Mouse (Mus musculus) forebrain, embryonic 15.5 days (tissue): Measurements from ENCODE around the gene Rps12. TPM values are rescaled to one million over a fixed set of nuclear protein-coding genes. Genes with fewer than 3 reads are reported as not detected.
"Not testable (repeated sequence)": the region's sequence is repeated elsewhere in the genome, so short reads cannot be mapped to it uniquely, and the experiment has no call there.

Source experiments
- ATAC-seq: fragments of 200-750 bp; cut with Nextera tagmentation; replicated peaks from 2 replicates; pipeline ENCODE4 v1.8.0; 2017; ENCODE audit warnings: mild to moderate bottlenecking, moderate TSS enrichment, moderate library complexity
- H3K27ac ChIP-seq: fragments of 300-500 bp; sonication (generic); replicated peaks from 2 replicates; pipeline ENCODE4 v1.5.1; 2015; ENCODE audit warnings: mild to moderate bottlenecking, inconsistent platforms
- H3K27me3 ChIP-seq: fragments of 300-500 bp; sonication (generic); 2 replicates; pipeline ENCODE4 v1.6.1; 2015; ENCODE audit warnings: inconsistent platforms
- H3K36me3 ChIP-seq: fragments of 300-500 bp; sonication (generic); 2 replicates; pipeline ENCODE4 v1.6.1; 2015; ENCODE audit warnings: mild to moderate bottlenecking, inconsistent platforms
- H3K4me1 ChIP-seq: fragments of 300-500 bp; sonication (generic); 2 replicates; pipeline ENCODE4 v1.6.1; 2015; ENCODE audit warnings: inconsistent platforms
- H3K4me2 ChIP-seq: fragments of 300-500 bp; sonication (generic); replicated peaks from 2 replicates; pipeline ENCODE4 v1.6.1; 2015; ENCODE audit warnings: mild to moderate bottlenecking, inconsistent platforms
- H3K4me3 ChIP-seq: fragments of 300-500 bp; sonication (generic); 2 replicates; pipeline ENCODE4 v1.5.1; 2015; ENCODE audit warnings: mild to moderate bottlenecking, inconsistent platforms
- H3K9ac ChIP-seq: fragments of 300-500 bp; sonication (generic); replicated peaks from 2 replicates; pipeline ENCODE4 v1.6.1; 2015; ENCODE audit warnings: mild to moderate bottlenecking, inconsistent platforms
- H3K9me3 ChIP-seq: fragments of 300-500 bp; sonication (generic); 2 replicates; pipeline ENCODE4 v1.6.1; 2016; ENCODE audit warnings: inconsistent platforms
- WGBS: fragments of 180-500 bp; shearing (Covaris S2); methylation state at CpG from one replicate; pipeline ENCODE4 v1.1.7; 2015; ENCODE audit warnings: mixed read lengths; 5-methylcytosine and 5-hydroxymethylcytosine counted together
- polyA plus RNA-seq: library from polyadenylated mRNA; unstranded; fragments of >200 nt; fragmentation: Nextera tagmentation; extraction: Ambion mirVana; gene quantifications from 2 replicates; pipeline ENCODE4 v1.2.1, GENCODE M21; 2015

The Rps12 gene
- polyA plus RNA-seq, 1 experiment from 2014 or later: 122 TPM

GRCm38 (mm10) chr10:23802911-23803310, 15.8 kb upstream of the Rps12 start:
- Histone ChIP-seq H3K4me3 (no peak overlapping the region), H3K4me2 (no peak overlapping the region), H3K27me3 (no peaks in the 10 kb centered on the region), H3K9me3 (no peaks in the 10 kb centered on the region), H3K4me1 (peaks cover 8% of the 10 kb centered on the region; the same call in 1 of the 2 replicates), H3K9ac (no peak overlapping the region), H3K36me3 (peaks cover 43% of the 10 kb centered on the region), H3K27ac (no peak overlapping the region)
- WGBS: 75% methylated on average over 3 of the region's 3 CpGs
- no peak for ATAC-seq

- Histone ChIP-seq H3K4me3 (no peak overlapping the region), H3K36me3 (peaks cover 25% of the 10 kb centered on the region), H3K4me1 (peaks cover 18% of the 10 kb centered on the region), H3K4me2 (no peak overlapping the region), H3K9me3 (no peaks in the 10 kb centered on the region), H3K27ac (no peak overlapping the region), H3K27me3 (no peaks in the 10 kb centered on the region), H3K9ac (no peak overlapping the region)
- WGBS: 40% methylated on average over 3 of the region's 3 CpGs
- no peak for ATAC-seq
Observed at GRCm38 (mm10) chr10:23799933-23800332, 12.9 kb upstream of the Rps12 start.

- Histone ChIP-seq H3K36me3 (peaks cover 14% of the 10 kb centered on the region; the same call in 1 of the 2 replicates), H3K4me1 (peaks cover 18% of the 10 kb centered on the region), H3K9ac (no peak overlapping the region), H3K27ac (no peak overlapping the region), H3K9me3 (no peaks in the 10 kb centered on the region), H3K4me2 (peak overlapping the region; percentile 59), H3K4me3 (0 out of 2 replicates have a peak overlapping the region, but pooled peaks have one; percentile 5), H3K27me3 (no peaks in the 10 kb centered on the region)
- no peak for ATAC-seq
- 85% methylated on average over 1 of the region's 1 CpGs for WGBS
Observed at GRCm38 (mm10) chr10:23798142-23798541, 11.1 kb upstream of the Rps12 start.

- Histone ChIP-seq H3K27me3 (no peaks in the 10 kb centered on the region), H3K27ac (0 out of 2 replicates have a peak overlapping the region, but pooled peaks have one; percentile 62), H3K4me1 (peaks cover 18% of the 10 kb centered on the region), H3K9ac (peak overlapping the region; percentile 79; the same call in 1 of the 2 replicates), H3K4me3 (peak overlapping the region; percentile 70), H3K36me3 (peaks cover 14% of the 10 kb centered on the region; the same call in 1 of the 2 replicates), H3K9me3 (no peaks in the 10 kb centered on the region), H3K4me2 (peak overlapping the region; percentile 59)
- WGBS: 10% methylated on average over 3 of the region's 3 CpGs
- peak; percentile 33; the same call in 1 of the 2 replicates for ATAC-seq
Observed at GRCm38 (mm10) chr10:23797606-23798005, 10.5 kb upstream of the Rps12 start.

GRCm38 (mm10) chr10:23796551-23797503, 9.8 kb upstream of the Rps12 start, which contains the start of gene Slc18b1:
Slc18b1 (plus strand) TSS chr10:23796986.
- Histone ChIP-seq H3K36me3 (peaks cover 11% of the 10 kb centered on the region; the same call in 1 of the 2 replicates), H3K4me2 (peak within 1 kb of the TSS; percentile 59), H3K4me3 (peak within 1 kb of the TSS; percentile 70), H3K9ac (peak within 1 kb of the TSS; percentile 79), H3K9me3 (no peaks in the 10 kb centered on the region), H3K4me1 (peaks cover 18% of the 10 kb centered on the region), H3K27me3 (no peaks in the 10 kb centered on the region), H3K27ac (peak within 1 kb of the TSS; percentile 62)
- WGBS: 1% methylated on average over 43 of the region's 43 CpGs
- ATAC-seq: peak; percentile 75

GRCm38 (mm10) chr10:23795871-23796520, 8.9 kb upstream of the Rps12 start:
- no peaks in the 10 kb centered on the region for H3K9me3 ChIP-seq
- peak overlapping the region; percentile 70 for H3K4me3 ChIP-seq
- 45% methylated on average over 9 of the region's 9 CpGs for WGBS
- H3K9ac ChIP-seq: peak overlapping the region; percentile 79; the same call in 1 of the 2 replicates
- peak overlapping the region; percentile 59 for H3K4me2 ChIP-seq
- H3K36me3 ChIP-seq: peaks cover 3% of the 10 kb centered on the region; the same call in 1 of the 2 replicates
- H3K27me3 ChIP-seq: no peaks in the 10 kb centered on the region
- H3K4me1 ChIP-seq: peaks cover 18% of the 10 kb centered on the region
- H3K27ac ChIP-seq: peak overlapping the region; percentile 62; the same call in 1 of the 2 replicates
- peak; percentile 17 for ATAC-seq

- WGBS: 11% methylated on average over 8 of the region's 8 CpGs
- H3K9me3 ChIP-seq: no peaks in the 10 kb centered on the region
- ATAC-seq: no peak
- H3K4me2 ChIP-seq: peak overlapping the region; percentile 59
- H3K27ac ChIP-seq: no peak overlapping the region; the same call in 1 of the 2 replicates
- peak overlapping the region; percentile 63 for H3K9ac ChIP-seq
- H3K36me3 ChIP-seq: peaks cover 26% of the 10 kb centered on the region
- peak overlapping the region; percentile 77 for H3K4me3 ChIP-seq
- H3K4me1 ChIP-seq: peaks cover 34% of the 10 kb centered on the region
- no peaks in the 10 kb centered on the region for H3K27me3 ChIP-seq
Observed at GRCm38 (mm10) chr10:23788056-23788600, 1.1 kb upstream of the Rps12 start.

GRCm38 (mm10) chr10:23786631-23787038, 440 bp downstream of the Rps12 start:
- not testable (repeated sequence) for H3K9me3 ChIP-seq, H3K27me3 ChIP-seq
- Histone ChIP-seq H3K27ac (peak overlapping the region; percentile 54; the same call in 1 of the 2 replicates), H3K4me1 (peaks cover 34% of the 10 kb centered on the region), H3K4me2 (peak overlapping the region; percentile 81), H3K36me3 (peaks cover 30% of the 10 kb centered on the region), H3K9ac (peak overlapping the region; percentile 93), H3K4me3 (peak overlapping the region; percentile 77)
- WGBS: under 1% methylated on average over 23 of the region's 23 CpGs
- ATAC-seq: peak; percentile 59

GRCm38 (mm10) chr10:23786040-23786439, 1.0 kb downstream of the Rps12 start:
- Histone ChIP-seq H3K4me2 (peak overlapping the region; percentile 81), H3K9ac (peak overlapping the region; percentile 93), H3K36me3 (peaks cover 34% of the 10 kb centered on the region), H3K27ac (no peak overlapping the region), H3K27me3 (no peaks in the 10 kb centered on the region), H3K9me3 (no peaks in the 10 kb centered on the region), H3K4me1 (peaks cover 34% of the 10 kb centered on the region), H3K4me3 (peak overlapping the region; percentile 77)
- no peak for ATAC-seq
- 3% methylated on average over 4 of the region's 4 CpGs for WGBS

- ATAC-seq, H3K27me3 ChIP-seq, H3K27ac ChIP-seq, H3K9me3 ChIP-seq: not testable (repeated sequence)
- peaks cover 34% of the 10 kb centered on the region for H3K4me1 ChIP-seq
- peak overlapping the region; percentile 81 for H3K4me2 ChIP-seq
- H3K36me3 ChIP-seq: peaks cover 38% of the 10 kb centered on the region
- WGBS: 43% methylated on average over 7 of the region's 7 CpGs
- peak overlapping the region; percentile 93 for H3K9ac ChIP-seq
- H3K4me3 ChIP-seq: peak overlapping the region; percentile 77
Observed at GRCm38 (mm10) chr10:23785599-23785998, 1.5 kb downstream of the Rps12 start.

- Histone ChIP-seq H3K27me3 (no peaks in the 10 kb centered on the region), H3K4me3 (no peak overlapping the region), H3K4me1 (peaks cover 34% of the 10 kb centered on the region), H3K36me3 (peaks cover 44% of the 10 kb centered on the region), H3K27ac (no peak overlapping the region), H3K9ac (no peak overlapping the region), H3K9me3 (no peaks in the 10 kb centered on the region), H3K4me2 (no peak overlapping the region)
- WGBS: 38% methylated on average over 2 of the region's 2 CpGs
- ATAC-seq: no peak
Observed at GRCm38 (mm10) chr10:23784121-23784520, 3.0 kb downstream of the Rps12 start.
